Comparison of ENCODE assay signal across 15 mouse cellular contexts in genomic region chr12:107652126-107652728, GRCm38 (mm10).
DNase-seq lines count a peak whose midpoint lies in the region; ATAC-seq lines count a peak whose summit lies in the region.
"Had no signal": no experiment of that assay in that cellular context is flagged by ENCODE, and none has a peak within 500 bp of the region (broad histone marks: within the 10 kb centered on the region; RNA-seq: fewer than 3 reads in every experiment).

No protein-coding gene starts in this region.

- no peak overlapping the region for H3K27ac ChIP-seq in kidney, embryonic 14.5 days (ENCODE audit: low read depth, low read length)
- H3K27ac ChIP-seq in embryonic facial prominence, embryonic 10.5 days (replicated peaks), result peak overlapping the region; percentile 83
- 0 out of 2 replicates have a peak overlapping the region, but pooled peaks have one; percentile 12 for H3K27ac ChIP-seq in limb, embryonic 12.5 days
- H3K27ac ChIP-seq: hindbrain, embryonic 13.5 days; liver, embryonic 15.5 days; midbrain, embryonic 13.5 days had no signal

- H3K9me3 ChIP-seq in kidney, embryonic 14.5 days (ENCODE audit: control insufficient read depth, low read length), result no peaks in the 10 kb centered on the region
- H3K9me3 ChIP-seq in embryonic facial prominence, embryonic 10.5 days, result no peaks in the 10 kb centered on the region
- H3K9me3 ChIP-seq in limb, embryonic 12.5 days, result no peaks in the 10 kb centered on the region
- H3K9me3 ChIP-seq: hindbrain, embryonic 13.5 days; liver, embryonic 15.5 days; midbrain, embryonic 13.5 days had no signal

- WGBS in kidney, embryonic 14.5 days, result 33% methylated on average over 3 of the region's 3 CpGs
- WGBS in embryonic facial prominence, embryonic 10.5 days, result 27% methylated on average over 3 of the region's 3 CpGs
- WGBS in limb, embryonic 12.5 days, result 28% methylated on average over 3 of the region's 3 CpGs

- ATAC-seq in kidney, embryonic 14.5 days (ENCODE audit: low FRiP score, low TSS enrichment), result 0 out of 2 replicates have a peak, but pooled peaks have one; percentile 20
- no peak for ATAC-seq in limb, embryonic 12.5 days (ENCODE audit: insufficient number of reproducible peaks, insufficient read depth, low FRiP score, low TSS enrichment, low read depth)
- ATAC-seq: activated CD4-positive, CD25-positive, alpha-beta regulatory T cell, adult 4 months; midbrain, embryonic 13.5 days had no signal

- H3K4me2 ChIP-seq in kidney, embryonic 14.5 days (replicated peaks; ENCODE audit: low read depth, low read length), result no peak overlapping the region
- H3K4me2 ChIP-seq in limb, embryonic 12.5 days, result no peak overlapping the region
- H3K4me2 ChIP-seq: hindbrain, embryonic 13.5 days; liver, embryonic 15.5 days; midbrain, embryonic 13.5 days had no signal

- DNase-seq in kidney, postnatal 10 days, result no peak
- DNase-seq in adipocyte (ENCODE audit: low spot score), result peak; percentile 11
- peak; percentile 46 for DNase-seq in embryonic facial prominence, embryonic 10.5 days (ENCODE audit: low spot score)
- no peak for DNase-seq in layer of hippocampus, adult 18-20 months (ENCODE audit: low spot score in 2 of 2)
- no peak for DNase-seq in frontal cortex, postnatal 10 days (ENCODE audit: low spot score in 2 of 2)
- DNase-seq: adrenal gland, postnatal 36 days; cerebellum, adult 9-10 months; gastrocnemius, postnatal 14 days; kidney, postnatal 14 days had no signal

- no peak overlapping the region for H3K9ac ChIP-seq in kidney, embryonic 14.5 days (ENCODE audit: low read depth, low read length)
- no peak overlapping the region for H3K9ac ChIP-seq in limb, embryonic 12.5 days (replicated peaks)
- H3K9ac ChIP-seq: hindbrain, embryonic 13.5 days; liver, embryonic 15.5 days; midbrain, embryonic 13.5 days had no signal

- H3K27me3 ChIP-seq in kidney, embryonic 14.5 days (ENCODE audit: control insufficient read depth, insufficient read depth, low read length), result no peaks in the 10 kb centered on the region
- no peaks in the 10 kb centered on the region for H3K27me3 ChIP-seq in embryonic facial prominence, embryonic 10.5 days (replicated peaks; ENCODE audit: low read depth, poor library complexity, severe bottlenecking)
- H3K27me3 ChIP-seq in limb, embryonic 12.5 days, result peaks cover 3% of the 10 kb centered on the region; the same call in 1 of the 2 replicates
- H3K27me3 ChIP-seq: hindbrain, embryonic 13.5 days; liver, embryonic 15.5 days; midbrain, embryonic 13.5 days had no signal

- H3K36me3 ChIP-seq in kidney, embryonic 14.5 days (ENCODE audit: control insufficient read depth, insufficient read depth, low read length), result no peaks in the 10 kb centered on the region
- H3K36me3 ChIP-seq in embryonic facial prominence, embryonic 10.5 days (replicated peaks), result no peaks in the 10 kb centered on the region
- H3K36me3 ChIP-seq in limb, embryonic 12.5 days, result no peaks in the 10 kb centered on the region
- H3K36me3 ChIP-seq: hindbrain, embryonic 13.5 days; liver, embryonic 15.5 days; midbrain, embryonic 13.5 days had no signal

- H3K4me3 ChIP-seq in kidney, embryonic 14.5 days (ENCODE audit: low read length), result no peak overlapping the region
- no peak overlapping the region for H3K4me3 ChIP-seq in embryonic facial prominence, embryonic 10.5 days
- no peak overlapping the region for H3K4me3 ChIP-seq in limb, embryonic 12.5 days (replicated peaks)
- H3K4me3 ChIP-seq: hindbrain, embryonic 13.5 days; liver, embryonic 15.5 days; midbrain, embryonic 13.5 days had no signal

- peaks cover 6% of the 10 kb centered on the region; the same call in 1 of the 2 replicates for H3K4me1 ChIP-seq in kidney, embryonic 14.5 days (ENCODE audit: control insufficient read depth, insufficient read depth, low read length)
- peaks cover 55% of the 10 kb centered on the region for H3K4me1 ChIP-seq in embryonic facial prominence, embryonic 10.5 days
- H3K4me1 ChIP-seq in limb, embryonic 12.5 days (replicated peaks), result peaks cover 62% of the 10 kb centered on the region
- H3K4me1 ChIP-seq: liver, embryonic 15.5 days had no signal

Comparison
In these comparisons a context has a peak if more than half of its experiments do, and no peak if none do; other contexts are left out.
1. DNase-seq: peak in adipocyte (single experiment) and embryonic facial prominence, embryonic 10.5 days (single experiment); none in kidney, postnatal 10 days (single experiment), layer of hippocampus, adult 18-20 months (0 of 2) and frontal cortex, postnatal 10 days (0 of 2).